Mouse (Mus musculus): ENCODE results near the gene Nmnat3. TPM values are rescaled to one million over a fixed set of nuclear protein-coding genes. Genes with fewer than 3 reads are reported as not detected.
A peak's percentile ranks its signal among the peaks of the same experiment; 100 is the strongest.

Nmnat3 gene
- polyA plus RNA-seq, 1 experiment from 2014 or later, result 0.87 TPM

DNA sequence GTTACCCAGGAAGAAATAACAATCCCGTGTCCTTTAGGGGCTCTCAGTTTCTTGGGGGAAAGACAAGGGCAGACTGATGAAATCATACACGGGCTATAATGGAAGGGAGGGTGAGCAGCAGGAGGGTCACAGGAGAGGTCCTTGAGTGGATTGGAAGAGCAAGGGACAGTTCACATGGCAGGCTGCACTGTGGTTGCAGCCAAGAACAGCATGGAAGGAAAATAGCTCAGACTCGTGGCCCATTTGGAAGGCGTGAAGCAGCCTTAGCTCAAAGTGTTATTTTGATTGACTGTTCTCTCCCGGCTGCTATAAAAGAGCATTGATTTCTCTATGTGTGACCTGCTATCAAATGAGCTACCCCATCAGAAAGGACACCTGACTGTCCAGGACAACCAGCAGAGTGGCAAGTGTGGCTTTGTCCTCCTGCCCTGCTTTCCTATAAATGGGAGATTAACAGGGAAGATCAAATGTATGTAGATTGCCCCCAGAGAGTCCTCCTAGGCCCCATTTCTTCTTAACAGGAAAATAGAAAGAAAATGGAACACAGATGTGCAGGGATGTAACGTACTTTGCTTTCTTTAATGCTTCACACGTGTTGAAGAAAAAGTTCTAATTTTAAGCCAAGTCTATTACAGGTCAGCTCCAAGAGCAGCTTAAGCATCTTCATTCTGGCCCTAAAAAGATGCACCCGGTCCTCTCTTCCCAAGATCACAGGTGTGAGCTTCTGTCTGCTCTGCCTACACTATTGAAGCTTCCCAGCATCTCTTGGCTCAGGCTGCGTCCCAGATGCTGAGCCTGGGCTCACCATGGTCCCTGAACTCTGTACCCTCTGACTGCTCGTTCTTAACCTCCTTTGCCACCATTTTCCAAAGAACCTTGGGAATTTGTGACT, 100.8 kb downstream of the Nmnat3 start:
- Histone ChIP-seq H3K27ac (replicated peaks; ENCODE audit: low read depth, low read length) (no peak overlapping the region), H3K27me3 (ENCODE audit: control insufficient read depth, insufficient read depth, low read length) (no peaks in the 10 kb centered on the region), H3K9ac (replicated peaks; ENCODE audit: low read length) (no peak overlapping the region), H3K36me3 (ENCODE audit: control insufficient read depth, insufficient read depth, low read length) (no peaks in the 10 kb centered on the region), H3K4me2 (ENCODE audit: low read length) (no peak overlapping the region), H3K9me3 (ENCODE audit: control insufficient read depth, low read length) (no peaks in the 10 kb centered on the region), H3K4me3 (replicated peaks; ENCODE audit: low read depth, low read length) (no peak overlapping the region), H3K4me1 (ENCODE audit: control insufficient read depth, insufficient read depth, low read length) (no peaks in the 10 kb centered on the region)
- 84% methylated on average over 10 of the region's 10 CpGs for WGBS
- no peak for ATAC-seq (ENCODE audit: low FRiP score, low TSS enrichment)
- no peak for DNase-seq

DNA sequence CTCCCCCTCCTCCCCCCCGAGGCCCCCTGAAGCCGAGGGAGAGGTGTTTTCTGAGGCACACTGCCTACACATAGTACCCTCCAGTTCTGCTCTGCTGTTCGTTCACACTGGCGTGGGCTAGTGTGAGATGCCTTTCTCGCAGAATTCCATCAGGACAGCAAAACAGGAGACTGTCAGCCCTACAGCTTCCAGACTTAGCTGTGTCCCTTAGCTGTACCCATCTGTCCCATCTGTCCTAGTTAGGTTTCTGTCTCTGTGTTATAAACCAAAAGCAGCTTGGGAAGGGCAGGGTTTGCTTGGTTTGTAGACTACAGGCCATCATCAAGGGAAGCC, 101.4 kb downstream of the Nmnat3 start:
- Histone ChIP-seq H3K9ac (replicated peaks; ENCODE audit: low read length) (no peak overlapping the region), H3K4me3 (replicated peaks; ENCODE audit: low read depth, low read length) (no peak overlapping the region), H3K9me3 (ENCODE audit: control insufficient read depth, low read length) (no peaks in the 10 kb centered on the region), H3K4me2 (ENCODE audit: low read length) (no peak overlapping the region), H3K4me1 (ENCODE audit: control insufficient read depth, insufficient read depth, low read length) (no peaks in the 10 kb centered on the region), H3K36me3 (ENCODE audit: control insufficient read depth, insufficient read depth, low read length) (no peaks in the 10 kb centered on the region), H3K27me3 (ENCODE audit: control insufficient read depth, insufficient read depth, low read length) (no peaks in the 10 kb centered on the region), H3K27ac (replicated peaks; ENCODE audit: low read depth, low read length) (no peak overlapping the region)
- ATAC-seq (ENCODE audit: low FRiP score, low TSS enrichment) (no peak), DNase-seq (no peak)
- WGBS, result 87% methylated on average over 5 of the region's 5 CpGs

DNA sequence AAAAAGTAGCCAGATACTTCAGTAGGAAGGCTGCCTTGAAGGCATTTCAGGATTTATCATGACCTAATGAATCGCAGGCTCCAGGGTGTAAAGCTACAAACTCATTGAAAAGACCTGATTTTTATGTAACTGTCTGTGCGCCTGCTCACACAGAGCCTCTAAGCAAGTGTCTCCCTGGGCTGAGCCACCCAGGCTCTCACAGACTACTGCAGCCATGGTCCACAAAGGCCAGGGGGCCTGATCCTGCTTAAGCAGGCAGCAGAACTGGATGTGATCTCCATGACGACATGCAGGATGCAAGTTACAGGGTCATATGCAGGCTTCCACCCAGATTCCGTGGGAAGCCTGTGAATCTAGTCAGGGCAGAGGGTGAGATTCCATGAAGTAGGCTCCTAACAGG, 106.3 kb downstream of the Nmnat3 start:
- 71% methylated on average over 4 of the region's 4 CpGs for WGBS
- Histone ChIP-seq H3K27me3 (ENCODE audit: control insufficient read depth, insufficient read depth, low read length) (no peaks in the 10 kb centered on the region), H3K4me2 (ENCODE audit: low read length) (no peak overlapping the region), H3K27ac (replicated peaks; ENCODE audit: low read depth, low read length) (no peak overlapping the region), H3K4me3 (replicated peaks; ENCODE audit: low read depth, low read length) (no peak overlapping the region), H3K9ac (replicated peaks; ENCODE audit: low read length) (no peak overlapping the region), H3K9me3 (ENCODE audit: control insufficient read depth, low read length) (no peaks in the 10 kb centered on the region), H3K4me1 (ENCODE audit: control insufficient read depth, insufficient read depth, low read length) (no peaks in the 10 kb centered on the region), H3K36me3 (ENCODE audit: control insufficient read depth, insufficient read depth, low read length) (no peaks in the 10 kb centered on the region)
- DNase-seq (no peak), ATAC-seq (ENCODE audit: low FRiP score, low TSS enrichment) (no peak)

DNA sequence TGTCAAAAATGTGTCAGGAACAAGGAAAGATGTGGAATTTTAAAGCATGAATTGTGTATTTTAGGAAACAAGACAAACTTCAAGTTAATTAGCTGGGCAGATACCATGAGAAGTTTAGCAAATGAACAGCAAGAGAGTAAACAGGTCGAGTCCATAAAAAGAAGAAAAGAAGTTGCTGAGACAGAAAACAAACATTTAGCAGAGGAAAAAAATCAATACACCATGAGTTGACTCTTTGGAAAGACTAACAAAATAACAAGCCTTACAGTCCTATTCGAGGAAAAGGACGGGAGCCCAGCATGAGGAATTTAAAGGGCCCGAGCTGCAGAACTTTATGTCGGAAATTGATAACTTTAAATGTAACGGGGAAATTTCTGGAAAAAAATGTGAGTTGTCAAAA, 110.0 kb downstream of the Nmnat3 start:
- H3K27ac ChIP-seq (replicated peaks; ENCODE audit: low read depth, low read length), result no peak overlapping the region
- no peaks in the 10 kb centered on the region for H3K27me3 ChIP-seq (ENCODE audit: control insufficient read depth, insufficient read depth, low read length)
- no peak overlapping the region for H3K9ac ChIP-seq (replicated peaks; ENCODE audit: low read length)
- H3K4me2 ChIP-seq (ENCODE audit: low read length), result no peak overlapping the region
- no peak for ATAC-seq (ENCODE audit: low FRiP score, low TSS enrichment)
- WGBS, result 87% methylated on average over 6 of the region's 6 CpGs
- H3K4me3 ChIP-seq (replicated peaks; ENCODE audit: low read depth, low read length), result no peak overlapping the region
- no peaks in the 10 kb centered on the region for H3K36me3 ChIP-seq (ENCODE audit: control insufficient read depth, insufficient read depth, low read length)
- H3K9me3 ChIP-seq (ENCODE audit: control insufficient read depth, low read length), result no peaks in the 10 kb centered on the region
- H3K4me1 ChIP-seq (ENCODE audit: control insufficient read depth, insufficient read depth, low read length), result no peaks in the 10 kb centered on the region
- no peak for DNase-seq

DNA sequence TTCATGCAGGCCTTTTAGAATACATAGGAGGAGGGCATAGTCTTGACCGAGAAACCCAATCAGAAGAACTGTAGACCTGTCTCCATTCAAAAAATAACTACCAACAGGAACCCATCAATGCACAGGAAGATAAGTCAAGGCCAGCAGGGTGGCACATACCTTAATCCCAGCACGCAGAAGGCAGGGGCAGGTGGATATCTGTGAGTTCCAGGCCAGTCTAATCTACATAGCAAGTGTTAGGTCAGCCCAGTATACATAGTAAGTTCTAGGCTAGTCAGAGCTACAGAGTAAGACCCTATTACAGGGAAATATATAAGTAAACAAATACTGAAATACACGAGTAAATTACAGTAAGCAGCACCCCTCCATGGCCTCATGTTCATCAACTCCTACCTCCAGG, 110.6 kb downstream of the Nmnat3 start:
- DNase-seq, result no peak
- WGBS, result 90% methylated on average over 3 of the region's 3 CpGs

DNA sequence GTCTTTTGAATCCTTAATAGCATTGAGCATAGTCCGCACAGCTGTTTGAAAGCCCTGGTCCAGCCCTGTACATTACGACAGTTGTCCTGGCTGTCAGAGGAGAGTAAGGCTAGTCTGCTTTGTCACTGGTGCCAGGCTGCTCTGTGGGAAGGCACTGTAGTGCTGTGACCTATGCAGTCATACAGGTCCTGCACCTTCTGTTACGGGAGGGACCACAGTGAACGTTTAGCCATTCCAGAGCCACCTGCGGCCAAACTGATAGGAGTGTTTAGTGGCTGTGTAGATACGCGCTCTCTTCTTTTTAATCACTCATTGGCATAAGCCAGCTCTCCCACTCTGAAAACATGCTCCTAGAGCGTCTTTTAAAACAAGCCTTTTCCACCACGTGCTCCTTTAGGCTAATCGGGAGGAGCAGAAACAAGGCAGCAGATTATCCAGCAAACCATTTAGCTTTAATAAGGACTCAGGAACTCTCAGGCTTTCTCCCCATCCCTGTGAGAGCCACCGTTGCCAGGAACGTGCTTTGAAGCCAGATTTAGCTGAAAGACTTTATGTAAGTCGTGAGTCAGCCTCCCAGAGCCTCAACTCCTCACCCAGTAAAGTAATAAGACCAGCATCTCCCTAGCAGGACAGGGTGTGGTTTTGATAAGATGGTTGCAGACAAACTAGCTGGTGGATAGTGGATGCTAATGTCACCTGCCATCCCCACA, 113.1 kb downstream of the Nmnat3 start:
- Histone ChIP-seq H3K27ac (replicated peaks; ENCODE audit: low read depth, low read length) (no peak overlapping the region), H3K9me3 (ENCODE audit: control insufficient read depth, low read length) (no peaks in the 10 kb centered on the region), H3K36me3 (ENCODE audit: control insufficient read depth, insufficient read depth, low read length) (no peaks in the 10 kb centered on the region), H3K27me3 (ENCODE audit: control insufficient read depth, insufficient read depth, low read length) (no peaks in the 10 kb centered on the region), H3K9ac (replicated peaks; ENCODE audit: low read length) (no peak overlapping the region), H3K4me1 (ENCODE audit: control insufficient read depth, insufficient read depth, low read length) (no peaks in the 10 kb centered on the region), H3K4me3 (replicated peaks; ENCODE audit: low read depth, low read length) (no peak overlapping the region), H3K4me2 (ENCODE audit: low read length) (no peak overlapping the region)
- 74% methylated on average over 13 of the region's 13 CpGs for WGBS
- DNase-seq (peak; percentile 32), ATAC-seq (ENCODE audit: low FRiP score, low TSS enrichment) (no peak)

More for the DNA sequence above, 110.6 kb downstream of the Nmnat3 start:
- Histone ChIP-seq H3K27ac (replicated peaks; ENCODE audit: low read depth, low read length) (no peak overlapping the region), H3K4me1 (ENCODE audit: control insufficient read depth, insufficient read depth, low read length) (no peaks in the 10 kb centered on the region), H3K36me3 (ENCODE audit: control insufficient read depth, insufficient read depth, low read length) (no peaks in the 10 kb centered on the region), H3K9me3 (ENCODE audit: control insufficient read depth, low read length) (no peaks in the 10 kb centered on the region), H3K4me3 (replicated peaks; ENCODE audit: low read depth, low read length) (no peak overlapping the region), H3K4me2 (ENCODE audit: low read length) (no peak overlapping the region), H3K9ac (replicated peaks; ENCODE audit: low read length) (no peak overlapping the region), H3K27me3 (ENCODE audit: control insufficient read depth, insufficient read depth, low read length) (no peaks in the 10 kb centered on the region)
- ATAC-seq (ENCODE audit: low FRiP score, low TSS enrichment), result no peak

DNA sequence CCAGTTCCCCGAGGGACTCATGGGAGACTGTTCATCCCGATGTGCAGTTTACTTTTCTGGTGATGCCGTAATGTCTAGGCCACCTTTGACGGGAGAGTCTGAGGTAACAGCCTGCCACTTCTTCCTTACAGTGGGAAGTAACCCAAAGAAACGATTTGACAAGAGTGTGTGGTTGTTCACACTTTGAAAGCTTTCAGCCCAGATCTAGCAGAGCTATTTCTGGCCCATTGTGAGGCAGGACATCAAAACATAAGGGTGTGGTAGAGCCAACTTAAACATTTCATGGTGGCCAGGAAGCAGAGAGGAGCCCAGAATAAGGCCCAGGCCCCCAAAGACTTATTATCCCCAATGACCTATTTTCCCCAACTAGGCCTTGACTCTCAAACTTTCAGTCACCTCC, 114.4 kb downstream of the Nmnat3 start:
- Histone ChIP-seq H3K27me3 (ENCODE audit: control insufficient read depth, insufficient read depth, low read length) (no peaks in the 10 kb centered on the region), H3K4me2 (ENCODE audit: low read length) (no peak overlapping the region), H3K27ac (replicated peaks; ENCODE audit: low read depth, low read length) (no peak overlapping the region), H3K4me3 (replicated peaks; ENCODE audit: low read depth, low read length) (no peak overlapping the region), H3K9me3 (ENCODE audit: control insufficient read depth, low read length) (no peaks in the 10 kb centered on the region), H3K4me1 (ENCODE audit: control insufficient read depth, insufficient read depth, low read length) (no peaks in the 10 kb centered on the region), H3K9ac (replicated peaks; ENCODE audit: low read length) (no peak overlapping the region), H3K36me3 (ENCODE audit: control insufficient read depth, insufficient read depth, low read length) (no peaks in the 10 kb centered on the region)
- ATAC-seq (ENCODE audit: low FRiP score, low TSS enrichment), result no peak
- no peak for DNase-seq
- WGBS, result 86% methylated on average over 5 of the region's 5 CpGs

DNA sequence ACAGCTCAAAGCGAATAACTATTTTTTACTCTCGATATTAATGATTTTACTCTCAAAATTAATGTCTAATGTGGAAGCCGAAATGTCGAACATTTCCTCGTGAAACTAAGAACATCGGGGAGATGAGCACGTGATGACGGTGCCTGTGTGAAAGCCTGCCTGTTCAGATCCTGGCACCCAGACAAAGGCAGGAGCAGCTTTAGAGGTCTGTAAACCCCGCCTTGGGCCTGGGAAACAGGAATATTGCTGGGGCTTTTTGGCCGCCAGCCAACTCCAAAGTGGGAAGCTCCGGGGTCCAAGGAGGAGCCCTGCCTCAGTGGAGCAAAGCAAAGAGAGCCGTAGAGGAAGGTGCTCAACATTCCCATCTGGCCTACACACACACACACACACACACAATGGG, 120.5 kb downstream of the Nmnat3 start:
- Histone ChIP-seq H3K9ac (replicated peaks; ENCODE audit: low read length) (no peak overlapping the region), H3K9me3 (ENCODE audit: control insufficient read depth, low read length) (no peaks in the 10 kb centered on the region), H3K4me2 (ENCODE audit: low read length) (no peak overlapping the region), H3K36me3 (ENCODE audit: control insufficient read depth, insufficient read depth, low read length) (no peaks in the 10 kb centered on the region), H3K4me1 (ENCODE audit: control insufficient read depth, insufficient read depth, low read length) (no peaks in the 10 kb centered on the region), H3K27me3 (ENCODE audit: control insufficient read depth, insufficient read depth, low read length) (no peaks in the 10 kb centered on the region), H3K27ac (replicated peaks; ENCODE audit: low read depth, low read length) (no peak overlapping the region), H3K4me3 (replicated peaks; ENCODE audit: low read depth, low read length) (no peak overlapping the region)
- DNase-seq (peak; percentile 44), ATAC-seq (ENCODE audit: low FRiP score, low TSS enrichment) (no peak)
- WGBS, result 67% methylated on average over 12 of the region's 12 CpGs

DNA sequence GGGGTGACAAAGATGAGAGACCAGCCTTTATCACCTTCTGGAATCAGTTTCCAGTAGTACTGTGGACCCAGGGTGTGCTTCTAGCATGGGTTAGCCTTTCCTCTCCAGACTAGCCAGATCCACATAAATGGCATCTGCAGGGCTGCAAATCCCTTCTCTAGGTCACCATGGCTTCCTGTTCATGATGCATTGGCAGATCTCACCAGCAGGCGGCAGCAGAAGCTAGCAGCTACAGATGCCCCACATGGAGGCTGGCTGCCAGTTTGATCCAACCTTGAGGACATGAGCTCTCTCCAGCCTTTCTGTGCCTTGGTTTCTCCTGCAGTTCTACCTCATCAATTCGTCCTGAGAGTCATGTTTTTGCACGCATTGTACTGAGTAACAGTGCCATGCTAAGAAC, 121.9 kb downstream of the Nmnat3 start:
- Histone ChIP-seq H3K27ac (replicated peaks; ENCODE audit: low read depth, low read length) (no peak overlapping the region), H3K9ac (replicated peaks; ENCODE audit: low read length) (no peak overlapping the region), H3K4me1 (ENCODE audit: control insufficient read depth, insufficient read depth, low read length) (no peaks in the 10 kb centered on the region), H3K4me3 (replicated peaks; ENCODE audit: low read depth, low read length) (no peak overlapping the region), H3K36me3 (ENCODE audit: control insufficient read depth, insufficient read depth, low read length) (no peaks in the 10 kb centered on the region), H3K4me2 (ENCODE audit: low read length) (no peak overlapping the region), H3K27me3 (ENCODE audit: control insufficient read depth, insufficient read depth, low read length) (no peaks in the 10 kb centered on the region), H3K9me3 (ENCODE audit: control insufficient read depth, low read length) (no peaks in the 10 kb centered on the region)
- DNase-seq (peak; percentile 81), ATAC-seq (ENCODE audit: low FRiP score, low TSS enrichment) (no peak)
- WGBS, result 31% methylated on average over 3 of the region's 3 CpGs

Data from midbrain, embryonic 14.5 days (tissue).